Mouse (Mus musculus) cerebellum, adult 9-11 months (tissue): ENCODE results near the gene Zfp329.
"Not testable (repeated sequence)": the region's sequence is repeated elsewhere in the genome, so short reads cannot be mapped to it uniquely, and the experiment has no call there.

Source experiments
- DNase-seq: peaks from one replicate; pipeline ENCODE4 v3.0.0; 2022

Zfp329 gene

GRCm38 (mm10) chr7:12818521-12819295, at the start of gene Zfp329:
TSS of gene Zfp329 (minus strand) at chr7:12818858.
- peak; percentile 93 for DNase-seq

DNA sequence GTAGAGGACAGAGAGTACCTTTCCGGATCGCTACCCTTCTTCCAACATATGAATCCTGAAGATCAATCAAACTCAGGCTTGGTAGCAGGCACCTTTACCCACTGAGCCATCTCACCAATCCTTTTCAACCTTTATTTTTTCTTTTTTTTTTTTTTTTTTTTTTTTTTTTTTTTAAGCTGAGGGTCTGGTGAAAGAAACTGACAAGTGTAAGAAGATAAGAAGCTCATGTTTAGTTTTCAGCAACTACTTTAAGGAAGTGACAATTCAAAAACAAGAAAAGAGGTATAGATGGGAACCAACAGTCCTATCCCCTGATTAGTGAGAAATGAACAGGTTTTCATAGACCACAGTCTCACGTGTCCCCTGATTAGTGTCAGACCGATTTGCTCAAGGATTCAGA, 17.1 kb upstream of the Zfp329 start:
- DNase-seq = no peak

GRCm38 (mm10) chr7:12835193-12835671, 16.6 kb upstream of the Zfp329 start:
- DNase-seq = peak; percentile 60

- peak; percentile 88 for DNase-seq
Measured at GRCm38 (mm10) chr7:12834162-12835120, 15.8 kb upstream of the Zfp329 start, which contains the start of gene Zfp110. TSS of gene Zfp110 (plus strand) at chr7:12834761.

DNA sequence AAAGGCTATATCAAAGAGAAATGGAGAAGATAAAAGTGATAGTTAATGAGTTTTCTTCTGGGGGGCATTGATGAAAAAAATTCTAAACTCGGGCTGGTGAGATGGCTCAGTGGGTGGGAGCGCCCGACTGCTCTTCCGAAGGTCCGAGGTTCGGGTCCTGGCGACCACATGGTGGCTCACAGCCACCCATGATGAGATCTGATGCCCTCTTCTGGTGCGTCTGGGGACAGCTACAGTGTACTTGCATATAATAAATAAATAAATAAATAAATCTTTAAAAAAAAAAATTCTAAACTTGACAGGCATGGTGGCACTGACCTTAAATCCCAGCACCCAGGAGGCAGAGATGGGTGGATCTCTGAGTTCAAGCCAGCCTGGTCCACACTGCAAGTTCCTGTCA, 3.1 kb downstream of the Zfp329 start:
- DNase-seq = no peak

GRCm38 (mm10) chr7:12803727-12804071, 15.0 kb downstream of the Zfp329 start:
- no peak for DNase-seq

GRCm38 (mm10) chr7:12802866-12803726, 15.6 kb downstream of the Zfp329 start, which contains the start of gene Zscan18:
TSS of gene Zscan18 (minus strand) at chr7:12803635.
- peak; percentile 90 for DNase-seq

DNA sequence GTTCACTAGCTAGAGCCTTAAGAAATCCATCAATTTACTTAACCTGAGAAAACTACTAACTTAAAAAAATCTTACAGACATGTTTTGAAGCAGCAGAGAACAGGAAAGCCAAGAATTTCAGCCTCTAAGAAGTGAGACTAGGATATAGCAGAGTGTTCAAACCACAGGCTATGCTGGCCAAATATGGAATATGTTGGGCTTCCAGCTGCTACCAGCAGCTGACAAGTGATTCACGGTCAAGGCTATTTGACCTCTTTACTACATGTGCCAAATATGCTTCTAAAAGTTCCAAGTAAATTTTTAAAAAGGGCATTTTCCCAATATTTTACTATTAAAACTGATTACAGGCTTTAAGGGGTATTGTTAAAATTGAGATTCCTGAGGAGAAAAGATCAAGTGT, 19.1 kb downstream of the Zfp329 start:
- no peak for DNase-seq

DNA sequence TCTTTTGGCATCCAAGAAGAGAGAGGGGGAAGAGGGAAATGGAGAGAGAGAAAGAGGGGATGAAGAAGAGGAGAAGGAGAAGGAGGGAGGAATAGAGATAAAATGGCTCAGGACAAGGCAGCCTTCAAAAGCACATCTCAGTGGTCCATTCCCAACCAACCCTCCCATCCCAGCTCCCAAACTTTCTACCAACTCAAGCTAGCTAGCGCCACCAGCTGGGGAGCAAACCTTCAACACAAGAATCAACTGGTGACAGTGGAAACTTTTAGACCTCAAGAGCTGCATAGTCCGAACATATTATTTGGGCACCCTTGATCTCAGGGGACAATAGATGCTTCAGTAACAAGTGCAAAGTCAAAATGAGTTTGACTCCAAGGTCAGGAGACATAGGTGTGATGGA, 20.7 kb downstream of the Zfp329 start:
- no peak for DNase-seq

DNA sequence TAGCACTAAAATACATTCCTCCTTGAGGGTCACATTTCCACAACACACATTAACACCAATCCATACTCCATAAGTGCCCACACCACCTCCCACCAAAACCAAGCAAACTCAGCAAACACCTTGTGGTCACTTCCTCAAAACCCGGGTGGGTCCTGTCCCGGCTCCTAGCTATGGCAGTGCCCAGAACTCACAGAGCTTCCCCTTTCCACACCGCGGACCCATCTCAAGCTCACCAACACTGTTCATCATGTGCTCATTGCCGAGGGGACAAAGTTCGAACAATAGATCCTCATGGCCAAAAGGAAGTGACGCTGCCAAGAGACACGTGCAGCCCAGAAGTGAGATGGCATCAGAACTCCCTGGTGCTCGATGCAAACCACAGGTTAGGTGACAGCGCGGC, 26.0 kb downstream of the Zfp329 start:
- not testable (repeated sequence) for DNase-seq

DNA sequence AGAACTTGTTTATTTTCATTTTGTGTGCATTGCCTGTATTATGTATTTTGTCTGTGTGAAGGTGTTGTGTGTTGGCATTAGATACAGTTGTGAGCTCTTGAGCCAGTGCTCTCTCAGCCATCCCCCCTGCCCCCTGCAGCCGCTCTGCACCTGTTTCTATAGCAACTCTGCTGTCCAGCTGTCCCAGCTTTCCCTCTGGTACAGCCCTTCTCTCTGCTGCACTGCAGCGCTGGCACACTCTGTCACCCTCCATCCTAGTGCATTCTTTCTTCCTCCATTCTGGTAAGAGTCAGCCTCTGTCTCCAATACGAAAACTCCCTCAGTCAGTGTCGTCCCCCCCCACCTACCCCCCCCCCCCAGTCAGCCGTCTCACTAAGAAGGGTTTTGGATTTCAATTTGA, 30.6 kb downstream of the Zfp329 start:
- no peak for DNase-seq

DNA sequence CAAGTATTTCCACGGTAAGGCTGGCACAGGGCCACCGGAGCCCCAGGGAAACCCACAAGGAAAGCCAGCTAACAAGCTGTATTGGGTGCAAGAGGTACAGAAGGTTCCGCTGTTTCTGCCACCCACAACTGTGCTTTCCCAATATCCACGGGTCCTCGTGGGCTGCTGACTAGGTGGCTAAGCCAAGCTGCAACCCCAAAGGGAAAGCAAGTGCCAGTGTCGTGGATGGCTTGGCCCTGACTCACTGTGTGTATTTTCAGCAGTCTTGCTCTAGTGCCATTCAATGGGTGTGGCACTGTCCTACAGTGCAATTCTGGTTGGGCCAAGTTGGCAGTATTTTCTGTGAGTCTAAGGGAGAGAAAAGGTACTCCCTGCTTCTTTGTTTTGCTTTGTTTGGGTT, 31.3 kb downstream of the Zfp329 start:
- no peak for DNase-seq

GRCm38 (mm10) chr7:12780151-12780830, 38.4 kb downstream of the Zfp329 start:
- peak; percentile 85 for DNase-seq

DNA sequence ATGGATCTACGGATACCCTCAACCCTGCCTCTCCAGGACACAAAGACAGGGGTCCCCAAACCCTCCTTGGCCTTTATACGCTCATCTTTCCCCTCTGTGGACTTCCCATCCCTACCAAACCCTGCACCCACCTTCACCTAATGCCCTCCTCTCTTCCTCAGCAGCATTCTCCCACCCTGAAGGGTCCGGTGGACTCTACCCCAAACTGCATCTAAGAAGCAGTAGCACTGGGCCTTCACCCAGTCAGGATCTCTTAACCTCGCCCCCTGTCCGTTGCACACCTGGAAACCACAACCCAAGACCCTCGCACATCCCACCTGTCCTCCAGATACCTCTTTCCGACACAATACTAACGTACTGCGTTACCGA, 38.9 kb downstream of the Zfp329 start:
- DNase-seq = no peak

DNA sequence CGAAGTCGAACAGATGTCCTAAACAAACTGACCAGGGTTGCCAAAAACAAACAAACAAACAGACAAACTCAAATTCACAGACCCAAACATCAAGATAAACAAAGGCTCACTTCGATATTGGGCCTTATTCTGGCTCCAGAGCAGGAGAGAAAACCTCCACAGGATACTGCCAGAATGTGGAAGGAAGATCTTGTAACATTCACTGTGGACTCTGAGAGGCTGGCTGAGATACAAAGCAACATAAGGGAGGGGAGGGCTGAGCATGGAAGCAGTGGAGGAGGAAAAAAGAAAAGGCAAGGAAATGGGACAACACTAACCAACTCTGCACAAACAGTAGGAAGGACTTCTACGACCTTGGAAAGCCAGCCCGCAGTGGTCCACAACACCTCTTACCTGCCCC, 39.5 kb downstream of the Zfp329 start:
- DNase-seq = peak; percentile 40

DNA sequence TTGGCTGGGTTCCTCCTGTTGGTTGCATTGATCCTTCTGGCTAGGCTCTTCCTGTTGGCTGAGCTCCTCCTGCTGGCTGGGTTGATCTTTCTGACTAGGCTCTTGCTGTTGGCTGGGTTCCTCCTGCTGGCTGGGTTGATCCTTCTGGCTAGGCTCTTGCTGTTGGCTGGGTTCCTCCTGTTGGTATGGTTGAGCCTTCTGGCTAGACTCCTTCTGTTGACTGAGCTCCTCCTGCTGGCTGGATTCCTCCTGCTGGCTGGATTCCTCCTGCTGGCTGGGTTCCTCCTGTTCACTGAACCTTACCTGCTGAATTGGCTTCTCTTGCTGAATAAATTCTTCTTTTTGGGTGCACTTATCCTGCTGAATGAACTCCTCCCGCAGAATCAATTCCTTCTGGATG, 44.1 kb downstream of the Zfp329 start:
- peak; percentile 98 for DNase-seq

GRCm38 (mm10) chr7:12774111-12774510, 44.5 kb downstream of the Zfp329 start:
- peak; percentile 84 for DNase-seq
